Comparison of ENCODE assay signal across 8 mouse cellular contexts in genomic region chr9:49757582-49757981, GRCm38 (mm10). TPM values are rescaled to one million over a fixed set of nuclear protein-coding genes. Genes with fewer than 3 reads are reported as not detected.
DNase-seq lines count a peak whose midpoint lies in the region; ATAC-seq lines count a peak whose summit lies in the region.

No protein-coding gene starts in this region.

- peak overlapping the region; percentile 27; the same call in 1 of the 2 replicates for H3K4me2 ChIP-seq in lung, embryonic 15.5 days
- peak overlapping the region; percentile 31 for H3K4me2 ChIP-seq in hindbrain, embryonic 16.5 days (ENCODE audit: low read length)
- peak overlapping the region; percentile 14; the same call in 1 of the 2 replicates for H3K4me2 ChIP-seq in stomach, embryonic 14.5 days (replicated peaks; ENCODE audit: low read depth, low read length)
- H3K4me2 ChIP-seq in liver, embryonic 11.5 days, result no peak overlapping the region

- no peak for ATAC-seq in lung, embryonic 15.5 days (ENCODE audit: borderline replicate concordance, extremely low read depth, low FRiP score, low TSS enrichment)
- no peak for ATAC-seq in hindbrain, embryonic 16.5 days
- ATAC-seq in stomach, embryonic 14.5 days (ENCODE audit: insufficient number of reproducible peaks, insufficient read depth, low FRiP score, low read depth), result no peak
- no peak for ATAC-seq in liver, embryonic 11.5 days (replicated peaks; ENCODE audit: low FRiP score)

- H3K4me3 ChIP-seq in lung, embryonic 15.5 days, result no peak overlapping the region
- no peak overlapping the region for H3K4me3 ChIP-seq in hindbrain, embryonic 16.5 days (ENCODE audit: low read length)
- no peak overlapping the region for H3K4me3 ChIP-seq in stomach, embryonic 14.5 days (ENCODE audit: low read depth, low read length)
- H3K4me3 ChIP-seq in liver, embryonic 11.5 days (ENCODE audit: low read depth, low read length), result no peak overlapping the region

- 0 out of 2 replicates have a peak, but pooled peaks cover 6% of the 10 kb centered on the region for H3K4me1 ChIP-seq in lung, embryonic 15.5 days
- peaks cover 32% of the 10 kb centered on the region for H3K4me1 ChIP-seq in hindbrain, embryonic 16.5 days (ENCODE audit: control insufficient read depth, insufficient read depth, low read depth, low read length)
- peaks cover 4% of the 10 kb centered on the region; the same call in 1 of the 2 replicates for H3K4me1 ChIP-seq in stomach, embryonic 14.5 days (ENCODE audit: control insufficient read depth, insufficient read depth, low read length)
- H3K4me1 ChIP-seq in liver, embryonic 11.5 days (replicated peaks; ENCODE audit: control insufficient read depth, insufficient read depth, low read length), result no peaks in the 10 kb centered on the region

- no peaks in the 10 kb centered on the region for H3K27me3 ChIP-seq in lung, embryonic 15.5 days
- no peaks in the 10 kb centered on the region for H3K27me3 ChIP-seq in hindbrain, embryonic 16.5 days (replicated peaks; ENCODE audit: control insufficient read depth, insufficient read depth, low read length)
- no peaks in the 10 kb centered on the region for H3K27me3 ChIP-seq in stomach, embryonic 14.5 days (ENCODE audit: control insufficient read depth, insufficient read depth, low read length)
- H3K27me3 ChIP-seq in liver, embryonic 11.5 days (replicated peaks; ENCODE audit: control insufficient read depth, insufficient read depth, low read length), result no peaks in the 10 kb centered on the region

- H3K9me3 ChIP-seq in lung, embryonic 15.5 days, result no peaks in the 10 kb centered on the region
- no peaks in the 10 kb centered on the region for H3K9me3 ChIP-seq in hindbrain, embryonic 16.5 days (ENCODE audit: control insufficient read depth, low read length)
- no peaks in the 10 kb centered on the region for H3K9me3 ChIP-seq in stomach, embryonic 14.5 days (ENCODE audit: control insufficient read depth, low read depth, low read length)
- H3K9me3 ChIP-seq in liver, embryonic 11.5 days (ENCODE audit: control insufficient read depth, low read length), result no peaks in the 10 kb centered on the region

- WGBS in lung, embryonic 15.5 days, result 61% methylated on average over 4 of the region's 4 CpGs
- 45% methylated on average over 4 of the region's 4 CpGs for WGBS in hindbrain, embryonic 16.5 days
- 65% methylated on average over 4 of the region's 4 CpGs for WGBS in stomach, embryonic 14.5 days
- 80% methylated on average over 4 of the region's 4 CpGs for WGBS in liver, embryonic 11.5 days

- H3K9ac ChIP-seq in lung, embryonic 15.5 days, result no peak overlapping the region
- no peak overlapping the region; the same call in 1 of the 2 replicates for H3K9ac ChIP-seq in hindbrain, embryonic 16.5 days (ENCODE audit: low read depth, low read length)
- H3K9ac ChIP-seq in stomach, embryonic 14.5 days (replicated peaks; ENCODE audit: low read depth, low read length), result no peak overlapping the region
- no peak overlapping the region for H3K9ac ChIP-seq in liver, embryonic 11.5 days (ENCODE audit: low read depth, low read length)

- peak overlapping the region; percentile 39 for H3K27ac ChIP-seq in lung, embryonic 15.5 days
- H3K27ac ChIP-seq in hindbrain, embryonic 16.5 days (ENCODE audit: low read depth, low read length), result peak overlapping the region; percentile 69
- peak overlapping the region; percentile 71; the same call in 1 of the 2 replicates for H3K27ac ChIP-seq in stomach, embryonic 14.5 days (ENCODE audit: low read length)
- no peak overlapping the region for H3K27ac ChIP-seq in liver, embryonic 11.5 days (ENCODE audit: low read depth, low read length)

- peak; percentile 38 for DNase-seq in cerebellum, adult 11 months
- DNase-seq in cerebellum, adult 9-10 months, result no peak
- DNase-seq in lung, postnatal 14 days, result no peak
- DNase-seq in liver, result no peak
- DNase-seq in liver, embryonic 11.5 days (ENCODE audit: low spot score), result no peak

- H3K36me3 ChIP-seq in lung, embryonic 15.5 days, result no peaks in the 10 kb centered on the region
- no peaks in the 10 kb centered on the region for H3K36me3 ChIP-seq in hindbrain, embryonic 16.5 days (ENCODE audit: control insufficient read depth, insufficient read depth, low read length)
- no peaks in the 10 kb centered on the region for H3K36me3 ChIP-seq in stomach, embryonic 14.5 days (ENCODE audit: control insufficient read depth, insufficient read depth, low read length)
- H3K36me3 ChIP-seq in liver, embryonic 11.5 days (ENCODE audit: control insufficient read depth, insufficient read depth, low read length), result no peaks in the 10 kb centered on the region

RNA-seq across cellular contexts. Expression of gene Ncam1, which starts 41.1 kb away (rescaled TPM):
- 23.1 and 28.2 TPM in 2 replicates for polyA plus RNA-seq in lung, embryonic 15.5 days (2015; fragmentation: Nextera tagmentation; extraction: Ambion mirVana)
- polyA plus RNA-seq in hindbrain, embryonic 16.5 days (2015; fragmentation: Nextera tagmentation; extraction: Ambion mirVana), result 450 and 495 TPM in 2 replicates
- polyA plus RNA-seq in stomach, embryonic 14.5 days (2014; fragmentation: Nextera tagmentation; extraction: Ambion mirVana), result 110 and 115 TPM in 2 replicates
- 20.1 and 20.7 TPM in 2 replicates for polyA plus RNA-seq in liver, embryonic 11.5 days (2014; fragmentation: Nextera tagmentation; extraction: Ambion mirVana)
